9 mouse cellular contexts compared by ENCODE assay signal in genomic region chr3:36340889-36341533, GRCm38 (mm10).
A peak's percentile ranks its signal among the peaks of the same experiment; 100 is the strongest.
DNase-seq lines count a peak whose midpoint lies in the region; ATAC-seq lines count a peak whose summit lies in the region.
"Had no signal": no experiment of that assay in that cellular context is flagged by ENCODE, and none has a peak within 500 bp of the region (broad histone marks: within the 10 kb centered on the region; RNA-seq: fewer than 3 reads in every experiment).

No protein-coding gene starts in this region.

- no peaks in the 10 kb centered on the region for H3K4me1 ChIP-seq in forebrain, embryonic 15.5 days

- peak; percentile 10 for DNase-seq in retina, postnatal 1 day
- DNase-seq in retina, embryonic 14.5 days (ENCODE audit: low spot score): no peak
- peak; percentile 80 to 88 for DNase-seq in frontal cortex, adult 2 months (ENCODE audit: extremely low spot score in 1 of 2, low spot score in 1 of 2)
- DNase-seq in left cerebral cortex, adult 11 months (ENCODE audit: low spot score): peak; percentile 53
- DNase-seq in thymus, postnatal 0 days (ENCODE audit: low spot score): no peak

- no peaks in the 10 kb centered on the region for H3K9me3 ChIP-seq in forebrain, embryonic 15.5 days

- no peak for ATAC-seq in erythroblast, adult 5-6 weeks (replicated peaks; ENCODE audit: low FRiP score, poor library complexity, severe bottlenecking)
- no peak for ATAC-seq in monocyte, adult 5-6 weeks (replicated peaks; ENCODE audit: insufficient number of reproducible peaks, low FRiP score, low TSS enrichment, poor library complexity, severe bottlenecking)
- no peak for ATAC-seq in forebrain, embryonic 15.5 days (replicated peaks)

- 67% methylated on average over 6 of the region's 6 CpGs for WGBS in forebrain, embryonic 15.5 days

- no peak overlapping the region for H3K27ac ChIP-seq in forebrain, embryonic 15.5 days (replicated peaks)
- H3K27ac ChIP-seq: macrophage had no signal

- H3K4me2 ChIP-seq in forebrain, embryonic 15.5 days (replicated peaks): no peak overlapping the region

- H3K27me3 ChIP-seq in forebrain, embryonic 15.5 days: no peaks in the 10 kb centered on the region

- H3K9ac ChIP-seq in forebrain, embryonic 15.5 days (replicated peaks): no peak overlapping the region

- no peaks in the 10 kb centered on the region for H3K36me3 ChIP-seq in forebrain, embryonic 15.5 days

- no peak overlapping the region for H3K4me3 ChIP-seq in forebrain, embryonic 15.5 days

Comparison
In these comparisons a context has a peak if more than half of its experiments do, and no peak if none do; other contexts are left out.
1. DNase-seq: peak in retina, postnatal 1 day (single experiment), frontal cortex, adult 2 months (2 of 2) and left cerebral cortex, adult 11 months (single experiment); none in retina, embryonic 14.5 days (single experiment) and thymus, postnatal 0 days (single experiment).